Mouse (Mus musculus) bone marrow, adult 2 months (tissue): ENCODE results near the gene Hoxb7.

Experiments used
- CTCF ChIP-seq: fragments of 200-500 bp; IDR thresholded peaks from 2 replicates; pipeline ENCODE4 v1.5.1; 2011; ENCODE audit warnings: low read length, control low read depth; ENCODE audit not compliant: control insufficient read depth, insufficient read depth
- POLR2A ChIP-seq: fragments of 200-500 bp; IDR thresholded peaks from 2 replicates; pipeline ENCODE4 v1.6.1; 2011; ENCODE audit warnings: low read depth, mild to moderate bottlenecking, control low read depth, low read length, borderline replicate concordance; ENCODE audit not compliant: control insufficient read depth

DNA sequence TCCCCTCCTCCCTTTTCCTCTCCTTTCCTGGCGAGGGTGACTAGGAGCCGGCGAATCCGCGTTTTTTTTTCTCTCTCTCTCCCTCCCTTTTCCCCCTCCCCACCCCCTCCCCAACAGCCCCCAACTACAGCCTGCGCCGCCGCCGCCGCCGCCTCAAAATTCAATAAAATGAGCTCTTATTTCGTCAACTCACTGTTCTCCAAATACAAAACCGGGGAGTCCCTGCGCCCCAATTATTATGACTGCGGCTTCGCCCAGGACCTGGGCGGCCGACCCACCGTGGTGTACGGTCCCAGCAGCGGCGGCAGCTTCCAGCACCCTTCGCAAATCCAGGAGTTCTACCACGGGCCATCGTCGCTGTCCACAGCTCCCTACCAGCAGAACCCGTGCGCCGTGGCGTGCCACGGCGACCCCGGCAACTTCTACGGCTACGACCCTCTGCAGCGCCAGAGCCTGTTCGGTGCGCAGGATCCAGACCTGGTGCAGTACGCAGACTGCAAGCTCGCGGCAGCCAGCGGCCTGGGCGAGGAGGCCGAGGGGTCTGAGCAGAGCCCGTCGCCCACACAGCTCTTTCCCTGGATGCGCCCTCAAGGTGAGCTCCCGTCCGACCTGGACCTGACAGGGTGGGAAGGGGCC, 3.5 kb upstream of the Hoxb7 start:
- TF ChIP-seq CTCF (no peak), POLR2A (no peak)
